Mouse (Mus musculus): Measurements from ENCODE around the gene Maml3. TPM values are rescaled to one million over a fixed set of nuclear protein-coding genes. Genes with fewer than 3 reads are reported as not detected.

Gene Maml3
- polyA plus RNA-seq, 1 experiment from 2014 or later, result 0.65 TPM

- H3K9ac ChIP-seq (replicated peaks), result no peak overlapping the region
- H3K27ac ChIP-seq (ENCODE audit: low read depth), result no peak overlapping the region
- no peaks in the 10 kb centered on the region for H3K9me3 ChIP-seq (ENCODE audit: low read length)
- 84% methylated on average over 3 of the region's 3 CpGs for WGBS (ENCODE audit: insufficient replicate concordance)
- H3K4me2 ChIP-seq (ENCODE audit: low read depth, low read length), result no peak overlapping the region
- DNase-seq, result no peak
- no peak for ATAC-seq
- no peaks in the 10 kb centered on the region for H3K4me1 ChIP-seq (ENCODE audit: insufficient read depth)
- TF ChIP-seq EP300 (IDR thresholded peaks at IDR 0.05; ENCODE audit: low read depth), result no peak
- no peak for TF ChIP-seq CTCF (IDR thresholded peaks at IDR 0.05; ENCODE audit: low read depth)
- no peaks in the 10 kb centered on the region for H3K27me3 ChIP-seq (ENCODE audit: insufficient read depth, low read length)
- no peak overlapping the region for H3K4me3 ChIP-seq (ENCODE audit: low read depth, low read length)
- no peaks in the 10 kb centered on the region for H3K36me3 ChIP-seq (replicated peaks; ENCODE audit: insufficient read depth, low read length)
Observed at GRCm38 (mm10) chr3:52125421-52125820, 20.5 kb upstream of the Maml3 start.

GRCm38 (mm10) chr3:52120858-52121257, 16.0 kb upstream of the Maml3 start:
- no peak overlapping the region for H3K27ac ChIP-seq (ENCODE audit: low read depth)
- H3K4me3 ChIP-seq (ENCODE audit: low read depth, low read length), result no peak overlapping the region
- H3K27me3 ChIP-seq (ENCODE audit: insufficient read depth, low read length), result no peaks in the 10 kb centered on the region
- no peaks in the 10 kb centered on the region for H3K9me3 ChIP-seq (ENCODE audit: low read length)
- no peak for TF ChIP-seq CTCF (IDR thresholded peaks at IDR 0.05; ENCODE audit: low read depth)
- no peak for TF ChIP-seq EP300 (IDR thresholded peaks at IDR 0.05; ENCODE audit: low read depth)
- H3K4me1 ChIP-seq (ENCODE audit: insufficient read depth), result 0 out of 2 replicates have a peak, but pooled peaks cover 2% of the 10 kb centered on the region
- DNase-seq (no peak), ATAC-seq (no peak)
- no peak overlapping the region for H3K4me2 ChIP-seq (ENCODE audit: low read depth, low read length)
- H3K9ac ChIP-seq (replicated peaks), result no peak overlapping the region
- 67% methylated on average over 4 of the region's 4 CpGs for WGBS (ENCODE audit: insufficient replicate concordance)
- no peaks in the 10 kb centered on the region for H3K36me3 ChIP-seq (replicated peaks; ENCODE audit: insufficient read depth, low read length)

- WGBS (ENCODE audit: insufficient replicate concordance), result 77% methylated on average over 7 of the region's 7 CpGs
- Histone ChIP-seq H3K9ac (replicated peaks) (no peak overlapping the region), H3K4me2 (ENCODE audit: low read depth, low read length) (no peak overlapping the region), H3K4me1 (ENCODE audit: insufficient read depth) (0 out of 2 replicates have a peak, but pooled peaks cover 2% of the 10 kb centered on the region), H3K27me3 (ENCODE audit: insufficient read depth, low read length) (no peaks in the 10 kb centered on the region), H3K9me3 (ENCODE audit: low read length) (no peaks in the 10 kb centered on the region), H3K4me3 (ENCODE audit: low read depth, low read length) (no peak overlapping the region), H3K36me3 (replicated peaks; ENCODE audit: insufficient read depth, low read length) (no peaks in the 10 kb centered on the region), H3K27ac (ENCODE audit: low read depth) (no peak overlapping the region)
- ATAC-seq (no peak), DNase-seq (peak; percentile 44)
- TF ChIP-seq CTCF (IDR thresholded peaks at IDR 0.05; ENCODE audit: low read depth), result no peak
- no peak for TF ChIP-seq EP300 (IDR thresholded peaks at IDR 0.05; ENCODE audit: low read depth)
Observed at GRCm38 (mm10) chr3:52119216-52119615, 14.3 kb upstream of the Maml3 start.

- DNase-seq, result no peak
- Histone ChIP-seq H3K4me1 (ENCODE audit: insufficient read depth) (0 out of 2 replicates have a peak, but pooled peaks cover 2% of the 10 kb centered on the region), H3K36me3 (replicated peaks; ENCODE audit: insufficient read depth, low read length) (no peaks in the 10 kb centered on the region), H3K9ac (replicated peaks) (no peak overlapping the region), H3K4me2 (ENCODE audit: low read depth, low read length) (no peak overlapping the region), H3K27ac (ENCODE audit: low read depth) (no peak overlapping the region), H3K9me3 (ENCODE audit: low read length) (no peaks in the 10 kb centered on the region), H3K4me3 (ENCODE audit: low read depth, low read length) (no peak overlapping the region), H3K27me3 (ENCODE audit: insufficient read depth, low read length) (no peaks in the 10 kb centered on the region)
- no peak for ATAC-seq
- WGBS (ENCODE audit: insufficient replicate concordance), result 78% methylated on average over 9 of the region's 9 CpGs
- TF ChIP-seq CTCF (IDR thresholded peaks at IDR 0.05; ENCODE audit: low read depth), result no peak
- no peak for TF ChIP-seq EP300 (IDR thresholded peaks at IDR 0.05; ENCODE audit: low read depth)
Observed at GRCm38 (mm10) chr3:52115421-52115820, 10.5 kb upstream of the Maml3 start.

DNA sequence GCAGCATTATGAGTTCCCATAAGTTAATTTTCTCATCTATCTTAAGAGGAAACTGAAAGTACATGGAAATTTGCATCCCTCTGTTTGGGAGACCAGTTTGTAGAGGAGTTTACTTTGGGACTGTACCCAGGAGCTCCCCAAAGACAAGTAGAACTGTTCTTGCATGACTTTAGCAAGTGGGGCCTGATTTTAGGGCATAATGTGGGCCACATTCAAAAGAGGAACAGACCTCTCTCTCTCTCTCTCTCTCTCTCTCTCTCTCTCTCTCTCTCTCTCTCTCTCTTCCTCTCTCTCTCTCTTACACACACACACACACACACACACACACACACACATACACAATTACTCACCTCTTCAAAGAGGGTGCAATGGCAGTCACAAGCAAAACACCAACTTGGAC, 3.2 kb upstream of the Maml3 start:
- H3K9me3 ChIP-seq (ENCODE audit: low read length), result no peaks in the 10 kb centered on the region
- no peaks in the 10 kb centered on the region for H3K4me1 ChIP-seq (ENCODE audit: insufficient read depth)
- no peak for TF ChIP-seq CTCF (IDR thresholded peaks at IDR 0.05; ENCODE audit: low read depth)
- no peak for TF ChIP-seq EP300 (IDR thresholded peaks at IDR 0.05; ENCODE audit: low read depth)
- H3K9ac ChIP-seq (replicated peaks), result no peak overlapping the region
- H3K4me2 ChIP-seq (ENCODE audit: low read depth, low read length), result no peak overlapping the region
- DNase-seq, result no peak
- H3K27ac ChIP-seq (ENCODE audit: low read depth), result no peak overlapping the region
- ATAC-seq, result no peak
- H3K27me3 ChIP-seq (ENCODE audit: insufficient read depth, low read length), result no peaks in the 10 kb centered on the region
- no peak overlapping the region for H3K4me3 ChIP-seq (ENCODE audit: low read depth, low read length)
- H3K36me3 ChIP-seq (replicated peaks; ENCODE audit: insufficient read depth, low read length), result no peaks in the 10 kb centered on the region

DNA sequence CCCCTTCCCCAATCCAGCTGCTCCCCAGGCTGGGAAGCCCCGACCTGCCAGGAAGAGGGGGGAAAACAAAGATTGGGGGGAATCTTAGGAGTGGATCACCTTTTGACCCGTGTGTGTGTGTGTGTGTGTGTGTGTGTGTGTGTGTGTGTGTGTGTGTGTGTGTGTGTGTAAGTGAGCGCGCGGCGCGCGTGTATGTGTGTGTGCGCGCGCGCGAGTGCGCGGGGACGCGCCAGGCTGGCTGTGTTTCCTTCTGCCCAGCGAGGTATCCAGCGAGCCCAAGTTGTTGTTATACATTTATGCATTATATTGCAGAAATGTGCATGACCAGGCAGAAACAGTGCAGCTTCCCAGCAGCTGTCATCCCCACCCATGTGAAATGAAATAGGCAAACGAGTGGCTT, 280 bp upstream of the Maml3 start:
- Histone ChIP-seq H3K9me3 (ENCODE audit: low read length) (no peaks in the 10 kb centered on the region), H3K27ac (ENCODE audit: low read depth) (peak overlapping the region; percentile 99), H3K27me3 (ENCODE audit: insufficient read depth, low read length) (no peaks in the 10 kb centered on the region), H3K36me3 (replicated peaks; ENCODE audit: insufficient read depth, low read length) (no peaks in the 10 kb centered on the region), H3K4me3 (ENCODE audit: low read depth, low read length) (peak overlapping the region; percentile 82), H3K9ac (replicated peaks) (peak overlapping the region; percentile 79), H3K4me1 (ENCODE audit: insufficient read depth) (peaks cover 9% of the 10 kb centered on the region), H3K4me2 (ENCODE audit: low read depth, low read length) (peak overlapping the region; percentile 99)
- WGBS (ENCODE audit: insufficient replicate concordance), result 0% methylated on average over 18 of the region's 20 CpGs
- no peak for TF ChIP-seq CTCF (IDR thresholded peaks at IDR 0.05; ENCODE audit: low read depth)
- TF ChIP-seq EP300 (IDR thresholded peaks at IDR 0.05; ENCODE audit: low read depth), result no peak
- ATAC-seq (peak; percentile 28), DNase-seq (no peak)

DNA sequence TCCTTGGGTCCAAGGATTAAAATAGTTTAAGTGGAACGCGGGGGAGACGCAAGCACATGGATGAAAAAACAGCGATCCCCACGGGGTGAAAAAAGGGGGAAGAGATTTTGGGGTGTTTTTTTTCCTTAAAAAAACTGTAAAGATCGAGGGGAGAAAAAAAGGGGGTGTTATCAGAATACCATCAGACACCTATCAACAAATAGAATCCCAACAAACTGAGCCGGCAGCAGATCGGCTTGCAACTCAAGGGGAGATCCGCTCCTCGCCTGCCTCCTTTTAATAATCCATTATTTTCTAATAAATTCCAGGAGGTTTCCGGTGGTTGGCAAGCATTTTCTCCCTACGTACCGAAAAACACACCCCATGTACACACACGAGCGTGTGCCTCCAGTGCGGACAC, 668 bp downstream of the Maml3 start:
- Histone ChIP-seq H3K4me3 (ENCODE audit: low read depth, low read length) (peak overlapping the region; percentile 82), H3K9me3 (ENCODE audit: low read length) (no peaks in the 10 kb centered on the region), H3K27me3 (ENCODE audit: insufficient read depth, low read length) (no peaks in the 10 kb centered on the region), H3K27ac (ENCODE audit: low read depth) (peak overlapping the region; percentile 99), H3K9ac (replicated peaks) (peak overlapping the region; percentile 79), H3K4me1 (ENCODE audit: insufficient read depth) (peaks cover 10% of the 10 kb centered on the region), H3K4me2 (ENCODE audit: low read depth, low read length) (peak overlapping the region; percentile 99), H3K36me3 (replicated peaks; ENCODE audit: insufficient read depth, low read length) (no peaks in the 10 kb centered on the region)
- WGBS (ENCODE audit: insufficient replicate concordance), result under 1% methylated on average over 16 of the region's 16 CpGs
- no peak for DNase-seq
- no peak for ATAC-seq
- TF ChIP-seq EP300 (IDR thresholded peaks at IDR 0.05; ENCODE audit: low read depth) (no peak), CTCF (IDR thresholded peaks at IDR 0.05; ENCODE audit: low read depth) (no peak)
